Mouse (Mus musculus): ENCODE measurements around the gene Rps15.

DNA sequence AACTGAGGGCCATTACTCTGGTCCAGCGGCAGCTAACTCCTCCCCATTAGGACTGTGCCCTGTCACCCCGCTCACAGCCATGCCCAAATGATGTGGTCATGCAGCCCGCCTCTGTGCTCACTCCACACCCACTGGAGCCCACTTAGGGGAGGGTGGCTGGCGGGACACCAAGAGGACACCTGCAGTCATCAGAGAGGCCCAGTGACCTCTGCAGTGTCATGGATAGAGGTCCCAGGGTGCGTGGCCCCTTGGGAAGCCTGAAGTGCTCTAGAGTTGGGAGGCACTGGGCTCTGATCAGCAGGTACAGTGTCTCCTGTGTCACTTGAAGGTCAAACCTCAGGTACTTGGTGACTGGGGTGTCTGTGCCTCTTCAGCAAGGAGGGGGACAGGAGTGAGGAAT is 4.6 kb downstream of the Rps15 start:
- TF ChIP-seq CTCF (IDR thresholded peaks at IDR 0.05; ENCODE audit: low read depth, low read length) (no peak), POLR2A (IDR thresholded peaks at IDR 0.05; ENCODE audit: extremely low read depth, insufficient read depth, low read length) (no peak)

All from liver, adult 2 months (tissue).